Mouse (Mus musculus) limb, embryonic 11.5 days (tissue): ENCODE measurements around the gene Rasal2. TPM values are rescaled to one million over a fixed set of nuclear protein-coding genes. Genes with fewer than 3 reads are reported as not detected.
A peak's percentile ranks its signal among the peaks of the same experiment; 100 is the strongest.

Experiments used
- ATAC-seq: fragments of 200-750 bp; cut with Nextera tagmentation; 2 replicates; pipeline ENCODE4 v1.8.0; 2017; ENCODE audit warnings: low read depth; ENCODE audit not compliant: insufficient number of reproducible peaks, low FRiP score, low TSS enrichment
- DNase-seq: peaks from one replicate; pipeline ENCODE4 v3.0.0-alpha.2; 2015; ENCODE audit warnings: low spot score
- H3K27ac ChIP-seq: fragments of 300-500 bp; sonication (generic); replicated peaks from 2 replicates; pipeline ENCODE4 v1.5.1; 2014; ENCODE audit warnings: low read depth, mild to moderate bottlenecking, low read length
- H3K27me3 ChIP-seq: fragments of 300-500 bp; sonication (generic); 2 replicates; pipeline ENCODE4 v1.6.1; 2014; ENCODE audit warnings: mild to moderate bottlenecking, low read length, mixed read lengths; ENCODE audit not compliant: control insufficient read depth, insufficient read depth
- H3K36me3 ChIP-seq: fragments of 300-500 bp; sonication (generic); 2 replicates; pipeline ENCODE4 v1.6.1; 2014; ENCODE audit warnings: mild to moderate bottlenecking, low read length, moderate library complexity, mixed read lengths; ENCODE audit not compliant: control insufficient read depth, insufficient read depth
- H3K4me1 ChIP-seq: fragments of 300-500 bp; sonication (generic); 2 replicates; pipeline ENCODE4 v1.6.1; 2014; ENCODE audit warnings: low read length, mixed read lengths; ENCODE audit not compliant: control insufficient read depth, insufficient read depth
- H3K4me2 ChIP-seq: fragments of 300-500 bp; sonication (generic); 2 replicates; pipeline ENCODE4 v1.6.1; 2014; ENCODE audit warnings: low read depth, mild to moderate bottlenecking, moderate library complexity; ENCODE audit not compliant: severe bottlenecking
- H3K4me3 ChIP-seq: fragments of 300-500 bp; sonication (generic); 2 replicates; pipeline ENCODE4 v1.5.1; 2014; ENCODE audit warnings: low read depth, low read length
- H3K9ac ChIP-seq: fragments of 300-500 bp; sonication (generic); 2 replicates; pipeline ENCODE4 v1.6.1; 2014; ENCODE audit warnings: mild to moderate bottlenecking, low read length
- H3K9me3 ChIP-seq: fragments of 300-500 bp; sonication (generic); 2 replicates; pipeline ENCODE4 v1.6.1; 2016; ENCODE audit warnings: low read length; ENCODE audit not compliant: control insufficient read depth
- WGBS: fragments of 180-500 bp; shearing (Covaris S2); extraction: QIAGEN DNeasy Blood & Tissue Kit; methylation state at CpG from one replicate; pipeline ENCODE4 v1.1.7; 2014; 5-methylcytosine and 5-hydroxymethylcytosine counted together
- polyA plus RNA-seq: library from polyadenylated mRNA; unstranded; fragments of >200 nt; fragmentation: Nextera tagmentation; extraction: Ambion mirVana; gene quantifications from 2 replicates; pipeline ENCODE4 v1.2.1, GENCODE M21; 2014

Rasal2 gene
- polyA plus RNA-seq, 1 experiment from 2014 or later: 7.0 TPM

GRCm38 (mm10) chr1:157411711-157412380 lies 549 bp downstream of the Rasal2 start:
- ATAC-seq (peak; percentile 83), DNase-seq (peak; percentile 68)
- peak overlapping the region; percentile 48 for H3K4me3 ChIP-seq
- H3K27ac ChIP-seq: peak overlapping the region; percentile 85
- H3K27me3 ChIP-seq: no peaks in the 10 kb centered on the region
- H3K4me1 ChIP-seq: peaks cover 3% of the 10 kb centered on the region; the same call in 1 of the 2 replicates
- no peaks in the 10 kb centered on the region for H3K9me3 ChIP-seq
- H3K4me2 ChIP-seq: peak overlapping the region; percentile 81
- peak overlapping the region; percentile 75 for H3K9ac ChIP-seq
- WGBS: under 1% methylated on average over 75 of the region's 85 CpGs
- H3K36me3 ChIP-seq: no peaks in the 10 kb centered on the region

DNA sequence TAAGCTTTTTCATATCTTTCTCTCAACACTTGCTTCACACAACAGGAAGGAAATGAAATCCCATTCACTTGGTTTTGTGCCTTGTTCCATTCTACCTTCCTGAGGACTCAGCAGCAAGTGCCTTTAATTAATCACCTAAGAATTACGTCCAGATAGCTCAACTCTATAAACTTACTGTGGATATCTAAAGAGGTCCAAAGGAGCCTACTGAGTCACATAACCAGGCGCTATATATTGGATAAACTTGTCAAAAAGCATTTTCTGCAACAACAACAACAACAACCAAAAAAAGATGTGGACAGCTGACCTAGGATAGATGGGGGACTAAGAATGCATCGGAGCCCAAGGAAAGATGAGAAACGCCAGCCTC lies 1.1 kb downstream of the Rasal2 start:
- DNase-seq: no peak
- H3K4me2 ChIP-seq: peak overlapping the region; percentile 81
- H3K4me1 ChIP-seq: peaks cover 3% of the 10 kb centered on the region; the same call in 1 of the 2 replicates
- H3K36me3 ChIP-seq: no peaks in the 10 kb centered on the region
- peak overlapping the region; percentile 75; the same call in 1 of the 2 replicates for H3K9ac ChIP-seq
- WGBS: under 1% methylated on average over 4 of the region's 4 CpGs
- no peaks in the 10 kb centered on the region for H3K9me3 ChIP-seq
- no peak for ATAC-seq
- no peaks in the 10 kb centered on the region for H3K27me3 ChIP-seq
- H3K27ac ChIP-seq: no peak overlapping the region
- H3K4me3 ChIP-seq: peak overlapping the region; percentile 48

- ATAC-seq: no peak
- Histone ChIP-seq H3K9me3 (no peaks in the 10 kb centered on the region), H3K27me3 (no peaks in the 10 kb centered on the region), H3K4me2 (peak overlapping the region; percentile 81), H3K4me1 (peaks cover 3% of the 10 kb centered on the region; the same call in 1 of the 2 replicates), H3K9ac (no peak overlapping the region), H3K36me3 (no peaks in the 10 kb centered on the region), H3K27ac (no peak overlapping the region), H3K4me3 (peak overlapping the region; percentile 48)
- WGBS: 23% methylated on average over 8 of the region's 8 CpGs
- DNase-seq: no peak
These were observed 1.5 kb downstream of the Rasal2 start for GRCm38 (mm10) chr1:157410937-157411336.

DNA sequence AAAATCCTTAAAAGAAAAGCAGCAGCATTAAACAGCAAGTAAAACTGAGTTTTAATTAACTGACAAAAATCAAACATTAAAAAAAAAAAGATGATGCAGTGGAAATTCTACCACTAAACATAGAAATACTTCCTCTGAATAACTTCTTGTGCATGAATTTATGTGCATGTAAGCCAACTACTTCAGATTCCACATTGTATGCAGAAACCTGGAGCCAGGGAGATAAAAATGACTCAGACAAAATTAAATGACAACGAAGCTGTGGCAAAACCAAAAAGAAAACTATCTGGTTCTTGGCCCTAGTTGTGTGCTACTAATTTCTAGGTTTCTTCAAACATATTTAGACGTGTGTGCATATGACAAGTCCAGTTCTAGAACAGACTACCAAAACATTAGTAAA lies 2.7 kb downstream of the Rasal2 start:
- H3K27me3 ChIP-seq: no peaks in the 10 kb centered on the region
- no peak overlapping the region for H3K4me2 ChIP-seq
- no peaks in the 10 kb centered on the region for H3K9me3 ChIP-seq
- ATAC-seq (no peak), DNase-seq (no peak)
- H3K4me1 ChIP-seq: peaks cover 3% of the 10 kb centered on the region; the same call in 1 of the 2 replicates
- H3K9ac ChIP-seq: no peak overlapping the region
- no peak overlapping the region for H3K4me3 ChIP-seq
- 88% methylated on average over 2 of the region's 2 CpGs for WGBS
- H3K27ac ChIP-seq: no peak overlapping the region
- H3K36me3 ChIP-seq: no peaks in the 10 kb centered on the region

- H3K27me3 ChIP-seq: no peaks in the 10 kb centered on the region
- no peak overlapping the region for H3K4me3 ChIP-seq
- H3K27ac ChIP-seq: no peak overlapping the region
- 74% methylated on average over 4 of the region's 4 CpGs for WGBS
- no peak overlapping the region for H3K4me2 ChIP-seq
- H3K9ac ChIP-seq: no peak overlapping the region
- no peaks in the 10 kb centered on the region for H3K4me1 ChIP-seq
- H3K36me3 ChIP-seq: no peaks in the 10 kb centered on the region
- ATAC-seq (no peak), DNase-seq (no peak)
- H3K9me3 ChIP-seq: no peaks in the 10 kb centered on the region
These were observed 24.4 kb downstream of the Rasal2 start for GRCm38 (mm10) chr1:157388027-157388426.

DNA sequence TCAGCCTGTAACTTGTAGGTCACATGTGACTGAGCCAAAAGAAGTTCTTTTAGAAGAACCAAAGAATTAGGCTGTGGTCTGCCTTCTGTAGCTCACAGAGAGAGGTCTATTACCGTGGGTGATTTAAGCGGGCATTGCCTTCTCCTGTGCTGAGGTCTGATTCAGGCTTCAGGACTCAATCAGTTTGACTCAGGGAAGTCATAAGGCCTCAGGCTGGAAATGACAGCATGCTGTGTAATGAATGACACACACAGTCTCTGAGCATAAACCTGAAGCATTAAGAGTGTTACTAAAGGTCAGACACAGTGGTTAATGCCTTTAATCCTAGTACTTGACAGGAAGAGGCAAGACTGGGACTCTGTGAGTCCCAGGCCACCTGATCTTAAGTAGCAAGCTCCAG lies 31.7 kb downstream of the Rasal2 start:
- no peak overlapping the region for H3K27ac ChIP-seq
- H3K9ac ChIP-seq: no peak overlapping the region
- H3K27me3 ChIP-seq: no peaks in the 10 kb centered on the region
- no peak for ATAC-seq
- no peaks in the 10 kb centered on the region for H3K4me1 ChIP-seq
- H3K36me3 ChIP-seq: no peaks in the 10 kb centered on the region
- no peak overlapping the region for H3K4me2 ChIP-seq
- WGBS: 28% methylated on average over 2 of the region's 2 CpGs
- DNase-seq: peak; percentile 28
- no peak overlapping the region for H3K4me3 ChIP-seq
- H3K9me3 ChIP-seq: no peaks in the 10 kb centered on the region

GRCm38 (mm10) chr1:157370397-157370796 lies 42.0 kb downstream of the Rasal2 start:
- Histone ChIP-seq H3K27ac (no peak overlapping the region), H3K9ac (no peak overlapping the region), H3K36me3 (no peaks in the 10 kb centered on the region), H3K27me3 (no peaks in the 10 kb centered on the region), H3K4me1 (no peaks in the 10 kb centered on the region), H3K4me2 (no peak overlapping the region), H3K9me3 (no peaks in the 10 kb centered on the region), H3K4me3 (no peak overlapping the region)
- no peak for ATAC-seq
- WGBS: 92% methylated on average over 2 of the region's 2 CpGs
- no peak for DNase-seq

DNA sequence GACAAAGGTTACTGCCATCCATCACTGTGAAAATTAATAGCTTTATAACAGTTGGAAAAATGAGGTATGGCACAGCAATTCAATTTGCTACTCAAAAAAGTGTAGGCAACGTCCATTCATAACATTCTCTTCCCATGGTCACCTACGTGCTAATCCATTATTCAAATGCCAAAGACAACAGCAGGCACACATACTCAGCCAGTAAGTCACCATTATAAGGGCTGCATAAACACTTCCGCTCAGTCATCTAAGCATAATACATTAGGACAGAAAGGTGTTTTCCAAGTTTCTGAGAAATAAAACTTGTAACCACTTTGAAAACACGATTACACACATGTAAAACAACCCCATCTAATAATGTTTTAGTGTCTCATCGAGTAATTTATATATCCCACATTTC lies 44.1 kb downstream of the Rasal2 start:
- H3K9me3 ChIP-seq: no peaks in the 10 kb centered on the region
- WGBS: 87% methylated on average over 5 of the region's 5 CpGs
- H3K4me3 ChIP-seq: no peak overlapping the region
- no peaks in the 10 kb centered on the region for H3K36me3 ChIP-seq
- no peak overlapping the region for H3K9ac ChIP-seq
- no peak overlapping the region for H3K4me2 ChIP-seq
- H3K27me3 ChIP-seq: no peaks in the 10 kb centered on the region
- ATAC-seq: no peak
- no peak for DNase-seq
- no peaks in the 10 kb centered on the region for H3K4me1 ChIP-seq
- no peak overlapping the region for H3K27ac ChIP-seq

DNA sequence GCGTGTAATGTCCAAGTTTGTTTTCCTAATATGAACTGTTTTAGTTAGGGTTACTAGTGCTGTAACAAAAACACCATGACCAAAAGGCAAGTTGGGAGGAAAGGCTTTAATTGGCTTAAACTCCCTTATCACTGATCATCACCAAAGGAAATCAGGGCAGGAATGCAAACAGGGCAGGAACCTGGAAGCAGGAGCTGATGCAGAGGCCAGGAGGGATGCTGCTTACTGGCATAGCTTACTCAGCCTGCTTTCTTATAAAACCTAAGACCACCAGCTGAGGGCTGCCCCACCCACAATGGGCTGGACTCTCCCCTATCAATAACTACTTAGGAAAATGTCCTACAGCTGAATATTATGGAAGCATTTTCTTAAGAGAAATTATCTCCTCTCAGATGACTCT lies 65.7 kb downstream of the Rasal2 start:
- no peak for DNase-seq
- no peak for ATAC-seq
- Histone ChIP-seq H3K27ac (no peak overlapping the region), H3K4me1 (no peaks in the 10 kb centered on the region), H3K27me3 (no peaks in the 10 kb centered on the region), H3K9ac (no peak overlapping the region), H3K36me3 (no peaks in the 10 kb centered on the region), H3K4me3 (no peak overlapping the region), H3K9me3 (no peaks in the 10 kb centered on the region), H3K4me2 (no peak overlapping the region)
- WGBS: 88% methylated on average over 1 of the region's 1 CpGs
